Mouse (Mus musculus) CD4-positive, CD25-positive, alpha-beta regulatory T cell, adult 4 months (primary cell): Measurements from ENCODE around the gene Olfr1023. TPM values are rescaled to one million over a fixed set of nuclear protein-coding genes. Genes with fewer than 3 reads are reported as not detected.

ENCODE experiments used
- ATAC-seq: one replicate; pipeline ENCODE4 v1.8.0; 2017
- polyA plus RNA-seq, 2 experiments: library from polyadenylated mRNA; unstranded; fragments of 100-300 nt; shearing (Covaris generic); gene quantifications; one replicate each; pipeline ENCODE4 v1.2.1; 2017

Olfr1023 gene
- polyA plus RNA-seq: not detected

DNA sequence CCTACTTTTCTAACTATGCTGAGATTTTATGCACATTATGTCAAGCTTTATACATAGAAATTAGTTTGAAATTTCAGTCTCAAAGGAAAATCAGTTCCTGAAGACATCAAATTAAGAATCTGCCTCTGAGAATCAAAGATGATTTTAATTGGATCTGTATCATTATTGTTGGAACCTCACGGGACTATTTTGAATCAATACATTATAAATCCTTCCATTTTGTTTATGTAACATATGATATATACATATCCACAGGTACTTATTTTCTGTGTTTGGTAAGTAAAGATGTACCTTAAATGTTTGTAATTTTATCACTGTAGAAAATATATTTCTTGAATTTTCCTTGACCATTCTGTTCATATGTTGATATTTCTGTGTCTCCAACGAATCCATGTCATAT lies at the start of gene Olfr1023:
Olfr1023 (plus strand) TSS at position 301 of the 400 bp plus-strand sequence.
- no peak for ATAC-seq

- no peak for ATAC-seq
These were observed 40.1 kb upstream of the Olfr1023 start, which contains the start of gene Olfr1019 for GRCm38 (mm10) chr2:85845383-85845782. Gene Olfr1019 (minus strand): TSS chr2:85845483.

DNA sequence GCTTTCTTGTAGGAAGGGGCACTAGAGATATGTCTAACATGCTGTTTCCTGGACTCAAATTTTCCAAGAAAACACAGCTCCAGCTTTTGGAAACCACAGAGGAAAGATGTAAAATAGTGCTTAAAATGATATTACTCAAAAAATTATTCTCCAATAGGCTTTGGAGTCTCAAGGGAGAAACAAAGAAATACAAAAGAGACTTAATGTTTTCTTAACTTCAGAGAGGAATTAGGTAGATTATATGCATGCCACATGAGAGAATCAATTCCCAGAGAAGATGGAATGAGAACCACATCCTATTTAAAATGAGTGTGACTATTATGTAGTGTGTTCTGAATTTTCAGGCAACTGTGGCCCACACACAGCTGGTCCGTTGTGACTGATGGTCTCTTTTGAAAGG lies 38.7 kb upstream of the Olfr1023 start, which contains the start of gene Olfr1020:
Olfr1020 (plus strand) TSS at position 301 of the 400 bp plus-strand sequence.
- no peak for ATAC-seq

DNA sequence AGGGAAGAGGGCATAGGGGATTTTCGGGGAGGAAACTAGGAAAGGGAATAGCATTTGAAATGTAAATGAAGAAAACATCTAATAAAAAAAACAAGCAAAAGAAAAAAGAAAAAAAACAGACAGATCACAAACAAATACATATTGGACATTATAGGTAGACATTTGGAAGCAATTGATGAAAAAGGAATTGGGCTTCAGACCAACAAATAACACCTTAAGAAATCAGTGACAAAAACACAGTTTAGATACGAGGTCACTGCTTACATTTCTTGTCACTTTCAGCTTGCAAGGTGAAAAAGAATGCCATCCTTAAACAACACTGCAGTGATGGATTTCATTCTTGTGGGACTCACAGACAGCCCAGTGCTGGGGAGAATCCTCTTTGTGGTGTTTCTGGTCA lies 17.1 kb upstream of the Olfr1023 start, which contains the start of gene Olfr1022:
Olfr1022 (plus strand) TSS at position 301 of the 400 bp plus-strand sequence.
- ATAC-seq: no peak

DNA sequence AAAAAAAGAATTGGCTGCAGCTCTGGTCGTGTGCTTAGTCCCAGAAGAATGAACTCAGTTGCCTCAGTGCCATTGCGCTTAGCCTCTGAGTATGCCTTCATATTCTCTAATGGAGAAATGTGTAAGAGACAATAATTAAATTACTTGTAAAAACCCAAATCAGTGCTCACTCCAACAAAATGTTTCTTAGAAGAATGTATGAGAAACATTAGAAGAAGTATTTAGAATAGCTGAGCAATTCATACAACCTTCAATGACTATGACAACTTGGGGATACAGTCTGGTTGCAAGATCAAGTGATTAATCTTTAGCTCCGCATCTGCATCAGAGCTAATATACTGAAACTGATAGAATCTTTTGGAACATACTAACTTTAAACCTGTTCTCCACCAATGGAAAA lies 19.5 kb downstream of the Olfr1023 start, which contains the start of gene Olfr1024:
Olfr1024 (minus strand) TSS at position 101 of the 400 bp plus-strand sequence.
- no peak for ATAC-seq

DNA sequence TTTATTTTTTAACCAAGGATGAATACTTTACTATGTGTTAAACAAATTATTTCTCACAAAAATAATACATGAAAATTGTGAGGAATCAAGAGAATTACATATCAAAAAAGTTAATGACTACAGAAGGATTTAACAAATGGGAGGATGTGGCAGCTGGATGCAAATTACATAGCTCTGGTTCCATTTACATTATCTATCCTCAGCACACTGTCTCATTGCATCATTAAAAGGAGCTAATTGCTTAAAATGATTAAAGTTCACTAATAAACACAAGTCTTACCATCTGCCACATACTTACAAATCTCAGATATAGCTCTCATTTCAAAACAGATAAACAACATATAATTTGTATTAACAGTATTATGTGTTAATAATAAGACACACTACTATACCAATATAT lies 27.8 kb downstream of the Olfr1023 start:
- no peak for ATAC-seq

- ATAC-seq: no peak
These were observed 29.5 kb downstream of the Olfr1023 start, which contains the start of gene Olfr1025-ps1 for GRCm38 (mm10) chr2:85914893-85915292. Gene Olfr1025-ps1 (plus strand): TSS chr2:85915193.

GRCm38 (mm10) chr2:85921258-85921657 lies 35.8 kb downstream of the Olfr1023 start, which contains the start of gene Olfr1026:
Gene Olfr1026 (plus strand): TSS chr2:85921558.
- ATAC-seq: no peak

Other genes with a start within 250 kb of the Olfr1023 start
- not detected for gene Olfr1002, start 234.9 kb upstream of the Olfr1023 start, polyA plus RNA-seq
- not detected for gene Olfr154, start 221.2 kb upstream of the Olfr1023 start, polyA plus RNA-seq
- gene Olfr1006, start 206.9 kb upstream of the Olfr1023 start, polyA plus RNA-seq: not detected
- gene Olfr1008, start 196.2 kb upstream of the Olfr1023 start, polyA plus RNA-seq: not detected
- not detected for gene Olfr1009, start 170.2 kb upstream of the Olfr1023 start, polyA plus RNA-seq
- gene Olfr1012, start 122.9 kb upstream of the Olfr1023 start, polyA plus RNA-seq: not detected
- not detected for gene Olfr1013, start 118.5 kb upstream of the Olfr1023 start, polyA plus RNA-seq
- gene Olfr1014, start 112.9 kb upstream of the Olfr1023 start, polyA plus RNA-seq: not detected
- gene Olfr1015, start 103.6 kb upstream of the Olfr1023 start, polyA plus RNA-seq: not detected
- not detected for gene Olfr1016, start 83.1 kb upstream of the Olfr1023 start, polyA plus RNA-seq
- gene Olfr1018, start 67.2 kb upstream of the Olfr1023 start, polyA plus RNA-seq: not detected
- not detected for gene Olfr1019, start 40.2 kb upstream of the Olfr1023 start, polyA plus RNA-seq
- not detected for gene Olfr1020, start 38.6 kb upstream of the Olfr1023 start, polyA plus RNA-seq
- gene Olfr1022, start 17.0 kb upstream of the Olfr1023 start, polyA plus RNA-seq: not detected
- not detected for gene Olfr1024, start 19.4 kb downstream of the Olfr1023 start, polyA plus RNA-seq
- not detected for gene Olfr1025-ps1, start 29.6 kb downstream of the Olfr1023 start, polyA plus RNA-seq
- not detected for gene Olfr1026, start 35.9 kb downstream of the Olfr1023 start, polyA plus RNA-seq
- gene Olfr1028, start 64.8 kb downstream of the Olfr1023 start, polyA plus RNA-seq: not detected
- not detected for gene Olfr1029, start 88.3 kb downstream of the Olfr1023 start, polyA plus RNA-seq
- gene Olfr1030, start 93.6 kb downstream of the Olfr1023 start, polyA plus RNA-seq: not detected
- not detected for gene Olfr1031, start 104.7 kb downstream of the Olfr1023 start, polyA plus RNA-seq
- not detected for gene Olfr1032, start 119.9 kb downstream of the Olfr1023 start, polyA plus RNA-seq
- not detected for gene Olfr1033, start 135.0 kb downstream of the Olfr1023 start, polyA plus RNA-seq
- not detected for gene Olfr1034, start 160.2 kb downstream of the Olfr1023 start, polyA plus RNA-seq
- gene Olfr1036, start 188.4 kb downstream of the Olfr1023 start, polyA plus RNA-seq: not detected
- not detected for gene Olfr1037, start 201.7 kb downstream of the Olfr1023 start, polyA plus RNA-seq